Mouse (Mus musculus): ENCODE measurements around the gene Iqgap2.

- no peak for TF ChIP-seq CTCF (IDR thresholded peaks at IDR 0.05; ENCODE audit: low read depth)
- no peak for TF ChIP-seq EP300 (IDR thresholded peaks at IDR 0.05; ENCODE audit: low read depth)
Observed at GRCm38 (mm10) chr13:95810796-95811195, 80.9 kb downstream of the Iqgap2 start.

All from liver, postnatal 0 days (tissue).